Mouse (Mus musculus) ES-Bruce4 (cell line): ENCODE data around the gene Itgb2l.

Experiments
- CTCF ChIP-seq: IDR thresholded peaks from one replicate; pipeline ENCODE4 v1.8.1; 2011; ENCODE audit warnings: low read depth, low read length
- EP300 ChIP-seq: IDR thresholded peaks from 2 replicates; pipeline ENCODE4 v1.6.1; 2011; ENCODE audit warnings: low read depth, low read length; ENCODE audit not compliant: insufficient read depth
- POLR2A ChIP-seq: IDR thresholded peaks from one replicate; pipeline ENCODE4 v1.8.1; 2011; ENCODE audit warnings: low read length; ENCODE audit not compliant: insufficient read depth

- TF ChIP-seq POLR2A: no peak
- TF ChIP-seq EP300: no peak
- no peak for TF ChIP-seq CTCF
Measured at GRCm38 (mm10) chr16:96387685-96388371, 55.6 kb downstream of the Itgb2l start.
